Mouse (Mus musculus) lung, postnatal 4 days (tissue): ENCODE measurements around the gene Stom.

Experiments used
- DNase-seq, 2 experiments: peaks; one replicate each; pipeline ENCODE4 v3.0.0; 2021

The Stom gene

GRCm38 (mm10) chr2:35270531-35270984 is 66.2 kb downstream of the Stom start:
- DNase-seq = peak; percentile 72 to 77

GRCm38 (mm10) chr2:35269716-35270260 is 67.0 kb downstream of the Stom start:
- peak; percentile 41 to 55 for DNase-seq

- DNase-seq = no peak
Measured at GRCm38 (mm10) chr2:35269136-35269535, 67.6 kb downstream of the Stom start.

DNA sequence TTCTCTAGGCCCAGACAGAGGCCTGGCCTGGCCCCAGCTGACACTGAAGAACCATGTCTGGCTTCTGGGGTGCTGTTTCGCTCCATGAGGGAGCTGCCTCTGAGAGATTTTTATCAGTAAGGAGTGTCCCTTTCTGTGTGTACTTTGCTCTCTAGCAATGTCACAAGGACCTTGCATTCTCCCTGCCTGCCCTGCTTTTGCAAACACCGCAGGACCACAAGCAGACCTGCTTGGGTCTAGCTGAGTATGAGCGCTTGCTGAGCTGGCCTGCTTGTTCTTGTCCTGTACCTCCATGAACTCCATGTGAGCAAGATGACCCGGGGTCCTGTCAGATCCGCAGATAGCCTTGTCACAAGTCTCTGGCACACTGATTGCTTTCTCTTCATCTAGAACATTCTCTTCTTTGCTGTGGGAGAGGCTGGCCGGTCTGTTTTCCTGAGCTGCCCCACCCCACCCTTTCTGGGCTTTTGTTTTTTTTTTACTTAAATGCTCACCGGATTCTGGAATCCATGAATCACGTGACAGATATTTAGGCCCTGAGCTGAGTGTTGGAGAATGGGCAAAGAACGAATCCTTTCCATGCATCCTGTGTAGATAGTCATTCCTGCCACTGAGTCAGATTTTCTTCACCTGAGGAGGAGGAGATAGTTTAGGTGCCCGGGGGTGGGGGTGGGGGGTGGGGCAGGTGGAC is 68.8 kb downstream of the Stom start:
- DNase-seq = peak; percentile 44 to 75

DNA sequence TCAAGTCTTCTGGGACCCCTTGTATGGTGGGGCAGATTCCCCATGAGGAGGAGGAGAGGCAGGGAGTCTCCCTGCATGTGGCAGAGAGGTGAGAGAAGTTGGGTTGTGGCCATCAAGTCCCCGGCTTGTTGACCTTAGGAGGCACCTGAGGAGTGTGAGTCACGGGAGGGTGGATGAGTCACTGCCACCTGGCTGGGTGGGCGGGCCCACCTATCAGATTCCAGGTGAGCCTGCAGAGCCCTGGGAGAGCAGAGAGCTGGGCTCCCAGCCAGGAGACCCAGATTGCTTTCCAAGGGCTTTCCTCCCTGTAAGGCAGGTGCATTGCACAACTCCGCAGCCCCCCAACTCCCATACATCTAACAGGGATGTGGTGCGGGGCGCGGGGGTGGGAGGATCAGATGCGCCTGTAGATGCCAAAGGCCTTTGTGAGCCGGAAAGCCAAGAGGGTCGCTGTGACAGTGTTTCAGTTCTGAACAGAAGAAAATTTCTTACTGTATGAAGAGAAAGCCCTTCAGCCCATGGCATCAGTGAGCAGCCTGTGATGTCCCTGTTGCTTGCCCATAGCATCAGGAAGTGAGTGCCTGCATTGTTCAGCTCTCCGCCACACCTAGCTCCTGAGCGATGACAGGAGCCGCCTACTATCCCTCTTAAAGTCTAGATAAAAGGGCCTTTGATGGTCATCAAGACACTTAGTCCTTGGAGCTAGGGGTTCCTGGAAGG is 69.5 kb downstream of the Stom start:
- peak; percentile 79 to 92 for DNase-seq

- DNase-seq = peak; percentile 55 to 82
Measured at GRCm38 (mm10) chr2:35266251-35266905, 70.4 kb downstream of the Stom start.

- DNase-seq = no peak
Measured at GRCm38 (mm10) chr2:35265775-35266174, 71.0 kb downstream of the Stom start.

DNA sequence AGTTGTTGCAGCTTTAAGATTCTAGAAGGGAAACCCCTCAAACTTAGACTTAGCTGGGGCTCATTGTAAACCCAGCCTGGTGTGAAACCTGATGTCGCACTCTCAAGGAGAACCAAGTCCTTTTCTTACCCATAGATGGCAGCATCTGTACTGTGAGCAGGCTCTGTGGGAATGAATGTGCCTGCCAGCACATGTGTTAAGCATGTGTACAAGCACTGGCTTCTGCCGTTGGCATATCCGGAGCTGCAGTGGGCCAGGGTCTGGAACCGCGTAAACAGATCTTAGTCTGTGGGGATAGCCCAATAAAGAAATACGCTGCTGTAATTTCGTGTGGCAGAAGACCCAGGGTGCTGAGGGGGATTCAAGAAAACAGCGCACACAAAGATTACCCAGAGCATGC is 71.5 kb downstream of the Stom start:
- peak; percentile 63 to 66 for DNase-seq

- no peak for DNase-seq
Measured at GRCm38 (mm10) chr2:35264095-35264494, 72.7 kb downstream of the Stom start.
